Mouse (Mus musculus) hindbrain, embryonic 14.5 days (tissue): ENCODE measurements around the gene Mex3a. TPM values are rescaled to one million over a fixed set of nuclear protein-coding genes. Genes with fewer than 3 reads are reported as not detected.
A peak's percentile ranks its signal among the peaks of the same experiment; 100 is the strongest.
"Not testable (repeated sequence)": the region's sequence is repeated elsewhere in the genome, so short reads cannot be mapped to it uniquely, and the experiment has no call there.

ENCODE experiments used
- ATAC-seq: fragments of 200-750 bp; cut with Nextera tagmentation; 2 replicates; pipeline ENCODE4 v1.8.0; 2017; ENCODE audit warnings: moderate number of reproducible peaks, mild to moderate bottlenecking, moderate TSS enrichment, moderate library complexity; ENCODE audit not compliant: low FRiP score
- DNase-seq: peaks from one replicate; pipeline ENCODE4 v3.0.0-alpha.2; 2015; ENCODE audit warnings: low spot score
- H3K27ac ChIP-seq: fragments of 300-500 bp; sonication (generic); 2 replicates; pipeline ENCODE4 v1.5.1; 2014; ENCODE audit warnings: mild to moderate bottlenecking, moderate library complexity
- H3K27me3 ChIP-seq: fragments of 300-500 bp; sonication (generic); 2 replicates; pipeline ENCODE4 v1.6.1; 2014; ENCODE audit warnings: mild to moderate bottlenecking, low read length, mixed read lengths; ENCODE audit not compliant: control insufficient read depth, insufficient read depth
- H3K36me3 ChIP-seq: fragments of 300-500 bp; sonication (generic); replicated peaks from 2 replicates; pipeline ENCODE4 v1.6.1; 2014; ENCODE audit not compliant: control insufficient read depth, insufficient read depth
- H3K4me1 ChIP-seq: fragments of 300-500 bp; sonication (generic); replicated peaks from 2 replicates; pipeline ENCODE4 v1.6.1; 2014; ENCODE audit warnings: antibody characterized with exemption, low read length, mixed read lengths; ENCODE audit not compliant: control insufficient read depth, insufficient read depth
- H3K4me2 ChIP-seq: fragments of 300-500 bp; sonication (generic); replicated peaks from 2 replicates; pipeline ENCODE4 v1.6.1; 2014; ENCODE audit warnings: mild to moderate bottlenecking, moderate library complexity
- H3K4me3 ChIP-seq: fragments of 300-500 bp; sonication (generic); replicated peaks from 2 replicates; pipeline ENCODE4 v1.5.1; 2014; ENCODE audit warnings: mild to moderate bottlenecking, low read length
- H3K9ac ChIP-seq: fragments of 300-500 bp; sonication (generic); 2 replicates; pipeline ENCODE4 v1.6.1; 2014
- H3K9me3 ChIP-seq: fragments of 300-500 bp; sonication (generic); 2 replicates; pipeline ENCODE4 v1.6.1; 2016; ENCODE audit warnings: low read length; ENCODE audit not compliant: control insufficient read depth
- WGBS: fragments of 180-500 bp; shearing (Covaris S2); extraction: QIAGEN DNeasy Blood & Tissue Kit; methylation state at CpG from one replicate; pipeline ENCODE4 v1.1.7; 2014; 5-methylcytosine and 5-hydroxymethylcytosine counted together
- polyA plus RNA-seq: library from polyadenylated mRNA; unstranded; fragments of >200 nt; fragmentation: Nextera tagmentation; extraction: Ambion mirVana; gene quantifications from 2 replicates; pipeline ENCODE4 v1.2.1, GENCODE M21; 2014

Mex3a gene
- polyA plus RNA-seq, 1 experiment from 2014 or later, result 31.0 TPM

DNA sequence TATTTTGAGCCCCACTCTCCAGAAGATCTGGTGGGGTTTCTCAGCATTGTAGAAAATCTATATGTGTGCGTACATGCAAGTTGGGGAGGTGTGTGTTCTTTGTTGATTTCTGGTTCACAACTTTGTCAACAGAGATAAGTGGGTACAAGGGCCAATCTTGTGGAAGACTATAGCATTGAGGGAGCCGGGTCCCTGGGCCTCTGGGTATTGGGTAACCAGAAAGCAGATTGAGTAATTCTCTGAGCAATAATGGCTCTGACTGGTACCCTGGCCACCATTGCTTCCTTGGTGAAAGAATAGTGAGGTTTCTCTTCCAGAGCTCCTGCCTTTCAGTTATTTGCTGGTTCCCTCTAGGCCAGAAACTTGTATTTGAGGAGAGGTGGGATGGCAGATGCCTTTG is 36.9 kb downstream of the Mex3a start:
- Histone ChIP-seq H3K4me2 (no peak overlapping the region), H3K4me3 (no peak overlapping the region), H3K9ac (no peak overlapping the region), H3K9me3 (no peaks in the 10 kb centered on the region), H3K27me3 (no peaks in the 10 kb centered on the region), H3K4me1 (no peaks in the 10 kb centered on the region), H3K27ac (no peak overlapping the region), H3K36me3 (peaks cover 68% of the 10 kb centered on the region)
- no peak for DNase-seq
- WGBS, result 95% methylated on average over 2 of the region's 2 CpGs
- no peak for ATAC-seq

DNA sequence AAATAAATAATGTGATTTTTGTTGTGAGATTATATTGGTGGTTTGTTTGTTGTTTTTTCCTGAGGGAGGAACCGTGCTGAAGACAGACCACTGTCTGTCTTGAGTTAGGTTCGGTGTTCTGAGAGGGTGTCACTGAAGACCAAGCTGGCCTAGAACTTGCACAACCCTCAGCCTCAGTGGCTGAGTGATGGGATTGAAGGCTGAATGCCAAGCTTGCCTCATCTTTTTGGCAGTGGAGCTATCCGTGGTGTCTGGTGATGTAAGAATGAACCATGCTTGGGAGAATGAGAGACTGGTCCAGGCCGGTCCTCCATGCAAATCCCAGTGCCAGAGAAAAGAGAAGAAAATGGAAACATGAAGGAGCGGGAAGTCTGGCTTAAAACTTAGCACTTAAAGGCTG is 37.5 kb downstream of the Mex3a start:
- WGBS, result 97% methylated on average over 5 of the region's 5 CpGs
- H3K9ac ChIP-seq, result no peak overlapping the region
- no peaks in the 10 kb centered on the region for H3K9me3 ChIP-seq
- H3K4me2 ChIP-seq, result no peak overlapping the region
- H3K27me3 ChIP-seq, result no peaks in the 10 kb centered on the region
- no peaks in the 10 kb centered on the region for H3K4me1 ChIP-seq
- H3K4me3 ChIP-seq, result no peak overlapping the region
- ATAC-seq (no peak), DNase-seq (no peak)
- H3K27ac ChIP-seq, result no peak overlapping the region
- peaks cover 62% of the 10 kb centered on the region for H3K36me3 ChIP-seq

DNA sequence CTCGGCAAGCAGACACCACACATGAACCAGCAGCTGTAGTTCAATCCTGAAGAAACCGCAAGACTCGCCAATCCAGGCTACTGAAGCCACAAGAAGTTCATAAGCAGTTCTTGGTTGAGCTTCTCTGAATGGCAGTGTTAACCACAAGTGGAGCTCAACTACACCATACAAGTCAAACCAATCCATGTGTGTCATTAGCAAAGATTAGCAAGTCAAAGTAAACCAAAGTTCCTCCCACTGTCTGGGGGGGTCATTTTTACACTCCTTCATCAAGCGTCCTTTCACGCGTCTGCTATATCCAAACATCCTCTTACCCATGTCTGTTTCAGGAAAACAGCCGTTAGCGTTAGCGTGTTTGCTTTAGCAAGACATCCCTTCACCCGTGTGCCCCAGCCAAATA is 38.1 kb downstream of the Mex3a start:
- no peaks in the 10 kb centered on the region for H3K4me1 ChIP-seq
- ATAC-seq (no peak), DNase-seq (no peak)
- H3K4me2 ChIP-seq, result no peak overlapping the region
- 95% methylated on average over 10 of the region's 10 CpGs for WGBS
- H3K9ac ChIP-seq, result no peak overlapping the region
- no peak overlapping the region for H3K27ac ChIP-seq
- no peak overlapping the region for H3K4me3 ChIP-seq
- no peaks in the 10 kb centered on the region for H3K27me3 ChIP-seq
- H3K9me3 ChIP-seq, result no peaks in the 10 kb centered on the region
- H3K36me3 ChIP-seq, result peaks cover 55% of the 10 kb centered on the region

DNA sequence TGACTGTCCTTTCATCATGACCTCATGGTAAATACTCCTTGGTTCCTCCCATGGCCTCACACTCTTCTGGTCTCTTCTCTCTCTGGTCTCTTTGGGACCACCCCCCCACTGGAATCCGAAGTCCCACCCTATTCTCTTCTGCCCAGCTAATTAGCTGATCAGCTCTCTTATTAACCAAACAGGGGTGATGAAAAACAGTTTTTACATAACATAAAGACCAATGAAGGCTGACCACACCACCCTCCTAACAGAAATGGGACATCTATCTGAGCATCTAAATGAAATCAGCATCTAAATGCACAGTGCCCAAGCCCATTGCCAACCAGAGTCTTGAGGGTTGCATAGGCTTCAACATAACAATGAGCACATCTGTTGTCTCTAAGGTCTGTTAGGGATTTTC is 39.7 kb downstream of the Mex3a start:
- H3K4me1 ChIP-seq, result no peaks in the 10 kb centered on the region
- ATAC-seq, result no peak
- DNase-seq, result no peak
- no peaks in the 10 kb centered on the region for H3K9me3 ChIP-seq
- 61% methylated on average over 1 of the region's 1 CpGs for WGBS
- no peak overlapping the region for H3K4me2 ChIP-seq
- H3K27me3 ChIP-seq, result no peaks in the 10 kb centered on the region
- peaks cover 40% of the 10 kb centered on the region for H3K36me3 ChIP-seq
- no peak overlapping the region for H3K9ac ChIP-seq
- H3K4me3 ChIP-seq, result no peak overlapping the region
- H3K27ac ChIP-seq, result no peak overlapping the region

DNA sequence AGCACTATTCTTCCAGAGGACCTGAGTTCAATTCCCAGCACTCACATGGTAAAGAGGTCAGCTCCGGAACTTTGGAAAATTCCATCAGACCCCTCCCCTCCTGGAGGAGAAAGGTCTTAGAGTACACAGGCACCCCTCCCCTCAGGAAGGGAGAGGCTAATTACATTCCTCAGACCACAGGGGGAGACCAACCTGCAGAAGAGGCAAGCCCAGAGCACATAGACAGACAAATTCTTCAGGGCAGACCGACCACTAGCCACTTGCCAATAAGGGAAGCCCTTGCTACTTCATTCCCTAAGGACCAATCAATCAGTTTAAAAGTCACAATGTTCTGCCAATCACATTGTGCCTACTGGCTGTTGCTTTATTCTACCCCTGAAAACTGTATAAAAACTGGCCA is 40.6 kb downstream of the Mex3a start:
- H3K27me3 ChIP-seq, result no peaks in the 10 kb centered on the region
- no peak overlapping the region for H3K9ac ChIP-seq
- DNase-seq (no peak), ATAC-seq (no peak)
- WGBS, result 81% methylated on average over 2 of the region's 2 CpGs
- peaks cover 31% of the 10 kb centered on the region for H3K36me3 ChIP-seq
- H3K9me3 ChIP-seq, result no peaks in the 10 kb centered on the region
- H3K4me1 ChIP-seq, result no peaks in the 10 kb centered on the region
- H3K4me2 ChIP-seq, result no peak overlapping the region
- H3K27ac ChIP-seq, result no peak overlapping the region
- no peak overlapping the region for H3K4me3 ChIP-seq

DNA sequence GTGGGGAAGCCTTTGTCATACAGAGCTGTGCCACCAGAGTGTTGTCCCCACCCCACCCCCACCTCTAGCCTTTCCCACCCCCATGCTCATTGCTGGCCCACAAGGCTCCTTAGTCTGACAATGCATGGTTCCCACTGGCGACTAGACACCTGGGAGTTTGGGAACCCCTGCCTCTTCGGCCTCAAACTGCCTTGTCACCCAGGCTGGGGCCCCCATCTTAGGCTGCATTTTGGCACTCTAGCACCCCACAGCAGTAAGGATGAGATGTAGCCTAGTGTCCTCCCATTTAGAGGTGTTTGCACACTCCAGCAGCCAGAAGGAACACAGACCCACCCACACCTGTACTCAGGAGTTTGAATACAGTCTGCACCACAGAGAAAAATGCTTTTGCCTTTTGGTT is 41.6 kb downstream of the Mex3a start:
- WGBS, result 95% methylated on average over 2 of the region's 2 CpGs
- H3K36me3 ChIP-seq, result peaks cover 21% of the 10 kb centered on the region
- no peak overlapping the region for H3K9ac ChIP-seq
- H3K27ac ChIP-seq, result no peak overlapping the region
- H3K9me3 ChIP-seq, result no peaks in the 10 kb centered on the region
- no peak overlapping the region for H3K4me3 ChIP-seq
- no peaks in the 10 kb centered on the region for H3K4me1 ChIP-seq
- H3K4me2 ChIP-seq, result no peak overlapping the region
- ATAC-seq (no peak), DNase-seq (no peak)
- no peaks in the 10 kb centered on the region for H3K27me3 ChIP-seq

DNA sequence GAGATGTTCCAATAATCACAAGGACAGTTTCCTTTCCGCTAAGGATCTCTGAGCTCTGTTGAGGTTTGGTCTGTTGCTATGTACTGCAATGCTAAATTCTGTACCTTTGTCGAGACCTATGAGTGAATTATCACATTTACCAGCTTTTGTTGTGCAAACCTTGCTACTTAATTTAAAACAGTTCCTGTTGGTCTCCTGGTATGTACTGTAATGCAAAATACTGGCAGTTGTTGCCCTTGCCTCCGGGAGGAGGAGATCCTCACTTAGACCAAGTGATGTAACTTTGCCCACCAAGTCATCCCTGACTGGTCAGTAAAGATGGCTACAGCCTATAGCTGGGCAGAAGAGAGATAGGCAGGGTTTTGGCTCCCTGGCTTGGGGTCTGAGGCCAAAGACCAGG is 43.3 kb downstream of the Mex3a start, which contains the start of gene Ssr2:
Gene Ssr2, plus strand, starts transcription at position 337 of the 400 bp plus-strand sequence.
- Histone ChIP-seq H3K9ac (no peak within 1 kb of the TSS), H3K36me3 (0 out of 2 replicates have a peak, but pooled peaks cover 4% of the 10 kb centered on the region), H3K4me3 (no peak within 1 kb of the TSS), H3K4me2 (no peak within 1 kb of the TSS), H3K4me1 (peaks cover 7% of the 10 kb centered on the region; the same call in 1 of the 2 replicates), H3K9me3 (no peaks in the 10 kb centered on the region), H3K27ac (no peak within 1 kb of the TSS), H3K27me3 (no peaks in the 10 kb centered on the region)
- no peak for DNase-seq
- WGBS, result 90% methylated on average over 3 of the region's 3 CpGs
- ATAC-seq, result no peak

DNA sequence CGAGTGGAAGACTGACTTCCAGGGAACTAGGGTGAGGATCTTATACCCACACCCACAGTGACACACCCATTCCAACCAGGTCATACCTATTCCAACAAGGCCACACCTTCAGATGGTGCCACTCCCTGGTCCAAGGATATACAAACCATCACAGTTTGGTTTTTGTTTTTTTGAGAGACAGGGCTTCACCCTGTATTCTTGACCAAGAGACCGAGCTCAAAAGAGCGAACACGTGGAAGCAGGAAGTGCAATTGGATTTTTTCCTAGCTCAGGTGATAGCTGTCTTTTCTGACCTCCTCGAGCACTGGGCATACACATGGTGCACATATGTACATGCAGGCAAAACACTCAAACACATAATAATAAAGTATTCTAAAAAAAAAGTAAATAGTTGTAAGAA is 45.7 kb downstream of the Mex3a start:
- 91% methylated on average over 5 of the region's 5 CpGs for WGBS
- H3K4me2 ChIP-seq, H3K4me3 ChIP-seq, H3K27me3 ChIP-seq, ATAC-seq, H3K9ac ChIP-seq, DNase-seq, H3K9me3 ChIP-seq, H3K27ac ChIP-seq: not testable (repeated sequence)
- Histone ChIP-seq H3K36me3 (peaks cover 22% of the 10 kb centered on the region), H3K4me1 (peaks cover 13% of the 10 kb centered on the region; the same call in 1 of the 2 replicates)

DNA sequence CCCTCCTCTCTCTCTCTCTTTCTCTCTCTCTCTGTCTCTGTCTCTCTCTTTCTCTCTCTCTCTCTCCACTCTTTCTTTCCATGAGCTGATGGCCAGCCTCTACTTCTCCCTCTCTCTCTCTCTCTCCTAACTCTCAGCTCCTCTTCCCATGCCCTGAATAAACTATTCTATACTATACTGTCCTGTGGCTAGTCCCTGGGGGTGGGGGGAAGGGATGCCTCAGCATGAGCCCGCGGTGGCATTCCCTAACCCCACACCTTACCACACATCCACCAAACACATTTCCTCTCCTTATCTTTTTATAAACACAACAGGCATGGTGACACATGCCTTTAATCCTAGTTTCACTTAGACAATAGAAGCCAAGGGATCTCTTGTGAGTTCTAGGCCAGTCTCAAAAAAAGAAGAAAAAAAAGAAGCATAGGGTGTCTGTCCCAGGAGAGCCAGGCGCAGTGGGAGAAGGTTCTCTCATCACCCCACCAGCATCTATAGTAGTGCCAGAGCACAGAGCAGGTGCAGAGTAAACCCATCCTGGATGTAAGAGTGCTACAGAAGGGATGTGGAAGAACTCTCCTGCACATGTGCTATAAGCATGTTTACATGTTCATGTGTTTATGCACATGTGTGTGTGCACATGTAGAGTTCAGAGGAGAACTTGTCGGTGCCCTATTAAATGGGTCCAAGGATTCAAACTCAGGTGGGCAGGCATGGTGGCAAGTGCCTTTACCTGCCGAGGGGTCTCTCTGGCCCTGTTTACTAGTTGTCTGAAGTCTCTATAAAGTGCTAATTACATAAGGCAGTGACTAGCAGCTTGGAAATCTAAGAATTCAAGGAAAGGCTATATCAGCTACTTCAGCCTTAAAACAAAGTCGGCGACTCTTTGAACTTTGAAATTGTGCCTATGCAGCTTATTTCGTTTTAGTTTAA is 46.6 kb downstream of the Mex3a start:
- ATAC-seq (0 out of 2 replicates have a peak, but pooled peaks have one; percentile 8), DNase-seq (no peak)
- H3K27me3 ChIP-seq, result no peaks in the 10 kb centered on the region
- H3K4me2 ChIP-seq, result peak overlapping the region; percentile 87
- no peak overlapping the region for H3K27ac ChIP-seq
- H3K4me1 ChIP-seq, result peaks cover 13% of the 10 kb centered on the region; the same call in 1 of the 2 replicates
- H3K9ac ChIP-seq, result peak overlapping the region; percentile 87; the same call in 1 of the 2 replicates
- peak overlapping the region; percentile 80 for H3K4me3 ChIP-seq
- H3K36me3 ChIP-seq, result peaks cover 31% of the 10 kb centered on the region
- WGBS, result 54% methylated on average over 8 of the region's 8 CpGs
- H3K9me3 ChIP-seq, result no peaks in the 10 kb centered on the region
